Mouse (Mus musculus) forebrain, embryonic 13.5 days (tissue): ENCODE data around the gene Zfp579. TPM values are rescaled to one million over a fixed set of nuclear protein-coding genes. Genes with fewer than 3 reads are reported as not detected.

Source experiments
- ATAC-seq: fragments of 200-750 bp; cut with Nextera tagmentation; 2 replicates; pipeline ENCODE4 v1.8.0; 2017
- H3K27ac ChIP-seq: fragments of 300-500 bp; sonication (generic); 2 replicates; pipeline ENCODE4 v1.5.1; 2015; ENCODE audit warnings: inconsistent platforms, mild to moderate bottlenecking, moderate library complexity
- H3K27me3 ChIP-seq: fragments of 300-500 bp; sonication (generic); 2 replicates; pipeline ENCODE4 v1.6.1; 2015; ENCODE audit warnings: mild to moderate bottlenecking, inconsistent platforms
- H3K36me3 ChIP-seq: fragments of 300-500 bp; sonication (generic); 2 replicates; pipeline ENCODE4 v1.6.1; 2015; ENCODE audit warnings: mild to moderate bottlenecking, inconsistent platforms; ENCODE audit not compliant: poor library complexity, severe bottlenecking
- H3K4me1 ChIP-seq: fragments of 300-500 bp; sonication (generic); 2 replicates; pipeline ENCODE4 v1.6.1; 2015; ENCODE audit warnings: inconsistent platforms
- H3K4me2 ChIP-seq: fragments of 300-500 bp; sonication (generic); 2 replicates; pipeline ENCODE4 v1.6.1; 2015; ENCODE audit warnings: inconsistent platforms, mild to moderate bottlenecking, moderate library complexity
- H3K4me3 ChIP-seq: fragments of 300-500 bp; sonication (generic); 2 replicates; pipeline ENCODE4 v1.5.1; 2015; ENCODE audit warnings: mild to moderate bottlenecking, inconsistent platforms
- H3K9ac ChIP-seq: fragments of 300-500 bp; sonication (generic); 2 replicates; pipeline ENCODE4 v1.6.1; 2015; ENCODE audit warnings: mild to moderate bottlenecking, inconsistent platforms
- H3K9me3 ChIP-seq: fragments of 300-500 bp; sonication (generic); replicated peaks from 2 replicates; pipeline ENCODE4 v1.6.1; 2016; ENCODE audit warnings: inconsistent platforms
- WGBS: fragments of 180-500 bp; shearing (Covaris S2); methylation state at CpG from one replicate; pipeline ENCODE4 v1.1.7; 2015; 5-methylcytosine and 5-hydroxymethylcytosine counted together
- polyA plus RNA-seq: library from polyadenylated mRNA; unstranded; fragments of >200 nt; fragmentation: Nextera tagmentation; extraction: Ambion mirVana; gene quantifications from 2 replicates; pipeline ENCODE4 v1.2.1, GENCODE M21; 2015

The Zfp579 gene
- polyA plus RNA-seq, 1 experiment from 2014 or later = 51.2 TPM

DNA sequence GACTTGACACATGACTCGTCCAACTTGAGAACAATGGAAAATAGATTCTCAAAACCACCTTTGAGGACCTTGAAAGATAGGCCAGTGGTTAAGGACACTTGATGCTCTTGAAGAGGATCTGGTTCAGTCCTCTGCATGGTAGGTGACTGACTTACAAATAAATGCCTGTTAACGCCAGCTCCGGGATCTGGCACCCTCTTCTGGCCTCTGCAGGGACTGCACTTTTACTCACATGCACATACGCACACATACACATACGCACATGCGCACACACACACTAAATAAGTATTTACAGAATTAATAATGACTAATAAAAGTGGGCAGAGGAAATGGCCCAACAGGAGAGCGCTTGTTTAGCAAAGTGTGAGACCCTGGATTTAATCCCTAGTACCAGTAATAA lies 19.1 kb downstream of the Zfp579 start:
- 92% methylated on average over 7 of the region's 7 CpGs for WGBS
- H3K27ac ChIP-seq = no peak overlapping the region
- H3K4me3 ChIP-seq = no peak overlapping the region
- no peak overlapping the region for H3K9ac ChIP-seq
- H3K36me3 ChIP-seq = no peaks in the 10 kb centered on the region
- no peaks in the 10 kb centered on the region for H3K27me3 ChIP-seq
- H3K9me3 ChIP-seq = 0 out of 2 replicates have a peak, but pooled peaks cover 3% of the 10 kb centered on the region
- H3K4me1 ChIP-seq = no peaks in the 10 kb centered on the region
- H3K4me2 ChIP-seq = no peak overlapping the region
- ATAC-seq = no peak

DNA sequence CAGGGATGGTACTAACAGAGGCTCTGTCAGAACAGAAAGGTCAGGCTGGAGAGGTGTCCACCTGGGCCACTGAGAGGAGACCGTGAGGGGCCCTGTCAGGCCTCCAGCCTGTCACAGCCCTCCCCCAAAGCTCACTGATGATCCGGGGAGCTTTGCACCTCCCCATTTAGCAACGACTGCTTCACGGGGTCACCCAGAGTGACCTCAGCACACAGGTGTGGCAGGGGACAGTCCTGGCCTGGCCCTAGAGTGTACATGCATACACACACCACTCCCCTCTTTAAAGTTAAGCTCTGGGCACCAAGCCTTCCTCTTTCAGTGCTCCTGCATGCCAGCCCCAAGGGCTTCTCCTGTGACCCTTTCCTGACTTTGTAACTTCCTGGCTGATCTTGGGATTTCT lies 20.5 kb downstream of the Zfp579 start:
- H3K4me2 ChIP-seq = no peak overlapping the region
- H3K4me1 ChIP-seq = no peaks in the 10 kb centered on the region
- no peaks in the 10 kb centered on the region for H3K27me3 ChIP-seq
- no peak overlapping the region for H3K9ac ChIP-seq
- WGBS = 68% methylated on average over 4 of the region's 4 CpGs
- H3K9me3 ChIP-seq = 0 out of 2 replicates have a peak, but pooled peaks cover 3% of the 10 kb centered on the region
- ATAC-seq = no peak
- no peak overlapping the region for H3K4me3 ChIP-seq
- no peak overlapping the region for H3K27ac ChIP-seq
- H3K36me3 ChIP-seq = no peaks in the 10 kb centered on the region

- Histone ChIP-seq H3K4me3 (no peak overlapping the region), H3K9ac (no peak overlapping the region), H3K36me3 (no peaks in the 10 kb centered on the region), H3K9me3 (0 out of 2 replicates have a peak, but pooled peaks cover 3% of the 10 kb centered on the region), H3K27me3 (no peaks in the 10 kb centered on the region), H3K4me1 (no peaks in the 10 kb centered on the region), H3K4me2 (no peak overlapping the region), H3K27ac (no peak overlapping the region)
- no peak for ATAC-seq
- WGBS = 84% methylated on average over 18 of the region's 18 CpGs
These were observed 23.5 kb downstream of the Zfp579 start for GRCm38 (mm10) chr7:4972321-4973047.

DNA sequence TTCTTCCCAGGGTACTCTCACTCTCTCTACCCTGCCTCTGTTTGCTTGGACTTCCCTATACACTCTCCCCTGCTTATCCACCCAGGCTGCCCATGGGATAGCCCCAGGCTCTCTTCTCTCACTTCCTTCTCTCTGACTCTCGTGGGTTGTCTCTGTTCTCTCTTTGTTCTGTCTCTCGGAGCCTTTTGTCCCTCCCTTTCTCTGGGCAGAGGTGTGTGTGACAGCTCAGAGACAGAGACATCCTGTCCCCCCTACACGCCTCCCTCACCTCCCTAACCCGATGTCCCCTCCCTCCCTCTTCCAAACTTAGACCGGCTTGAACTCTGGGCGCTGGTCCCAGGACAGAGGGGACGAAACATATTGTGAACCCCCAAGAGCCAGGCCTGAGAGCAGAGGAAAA lies 24.2 kb downstream of the Zfp579 start:
- no peak for ATAC-seq

DNA sequence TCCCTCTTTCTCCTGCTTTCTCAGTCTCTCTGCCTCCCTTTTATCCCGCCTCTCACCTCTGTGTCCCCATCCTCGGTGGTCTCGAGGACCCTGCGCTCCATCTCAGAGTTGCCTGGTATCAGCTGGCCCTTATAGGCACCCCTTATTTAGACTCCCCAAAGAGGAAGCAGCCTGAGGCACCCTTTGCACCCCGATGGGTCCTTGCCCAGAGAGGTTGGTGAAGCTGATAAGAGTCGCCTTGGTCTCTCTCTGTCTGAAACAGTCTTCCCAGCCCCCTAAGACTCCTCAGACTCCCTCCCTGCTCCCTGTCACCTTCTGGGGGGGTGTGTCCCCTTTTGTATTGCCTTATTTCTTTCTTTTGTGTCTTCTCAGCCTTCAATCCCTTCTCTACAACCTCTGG lies 24.9 kb downstream of the Zfp579 start, which contains the start of gene Sbk3:
Gene Sbk3, minus strand, starts transcription at position 101 of the 400 bp plus-strand sequence.
- Histone ChIP-seq H3K27me3 (no peaks in the 10 kb centered on the region), H3K36me3 (no peaks in the 10 kb centered on the region), H3K9ac (no peak within 1 kb of the TSS), H3K9me3 (no peaks in the 10 kb centered on the region), H3K4me3 (no peak within 1 kb of the TSS), H3K4me2 (no peak within 1 kb of the TSS), H3K4me1 (no peaks in the 10 kb centered on the region), H3K27ac (no peak within 1 kb of the TSS)
- ATAC-seq = no peak
- WGBS = 27% methylated on average over 6 of the region's 6 CpGs

More for the DNA sequence above, 24.2 kb downstream of the Zfp579 start:
- no peak overlapping the region for H3K4me2 ChIP-seq
- H3K4me1 ChIP-seq = no peaks in the 10 kb centered on the region
- no peak overlapping the region for H3K27ac ChIP-seq
- H3K27me3 ChIP-seq = no peaks in the 10 kb centered on the region
- no peak overlapping the region for H3K4me3 ChIP-seq
- no peaks in the 10 kb centered on the region for H3K36me3 ChIP-seq
- no peak overlapping the region for H3K9ac ChIP-seq
- H3K9me3 ChIP-seq = 0 out of 2 replicates have a peak, but pooled peaks cover under 1% of the 10 kb centered on the region
- 28% methylated on average over 7 of the region's 7 CpGs for WGBS

DNA sequence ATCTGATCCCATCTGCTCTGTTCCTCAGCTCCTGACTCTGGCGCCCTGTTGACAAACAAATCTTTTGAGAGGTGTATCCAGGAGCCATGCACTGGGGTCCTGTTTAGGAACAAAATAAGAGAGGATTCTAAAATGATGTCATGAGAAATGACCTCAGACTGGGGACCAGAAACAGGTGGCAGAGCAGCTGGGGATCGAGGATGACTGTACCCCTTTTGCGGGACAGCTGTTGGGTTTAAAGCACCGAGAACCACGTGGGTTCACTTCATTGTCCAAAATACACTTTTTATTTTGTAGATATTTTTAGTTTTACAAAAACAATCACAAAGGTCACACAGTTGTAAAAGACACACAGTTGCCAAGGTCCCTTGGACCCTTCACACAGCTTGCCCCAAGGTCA lies 31.0 kb downstream of the Zfp579 start:
- 86% methylated on average over 5 of the region's 5 CpGs for WGBS
- Histone ChIP-seq H3K36me3 (no peaks in the 10 kb centered on the region), H3K9me3 (no peaks in the 10 kb centered on the region), H3K4me3 (no peak overlapping the region), H3K4me2 (no peak overlapping the region), H3K27me3 (no peaks in the 10 kb centered on the region), H3K9ac (no peak overlapping the region), H3K27ac (no peak overlapping the region), H3K4me1 (no peaks in the 10 kb centered on the region)
- no peak for ATAC-seq

- H3K27ac ChIP-seq = no peak within 1 kb of the TSS
- H3K9ac ChIP-seq = no peak within 1 kb of the TSS
- peak; percentile 55 for ATAC-seq
- H3K4me1 ChIP-seq = no peaks in the 10 kb centered on the region
- H3K4me3 ChIP-seq = no peak within 1 kb of the TSS
- H3K9me3 ChIP-seq = no peaks in the 10 kb centered on the region
- H3K36me3 ChIP-seq = no peaks in the 10 kb centered on the region
- H3K27me3 ChIP-seq = no peaks in the 10 kb centered on the region
- no peak within 1 kb of the TSS for H3K4me2 ChIP-seq
- 10% methylated on average over 10 of the region's 10 CpGs for WGBS
These were observed 31.7 kb downstream of the Zfp579 start, which contains the start of gene Sbk2 for GRCm38 (mm10) chr7:4964272-4964671. Sbk2 (minus strand) TSS chr7:4964406.

GRCm38 (mm10) chr7:4963527-4963926 lies 32.4 kb downstream of the Zfp579 start:
- Histone ChIP-seq H3K4me2 (no peak overlapping the region), H3K9me3 (no peaks in the 10 kb centered on the region), H3K9ac (no peak overlapping the region), H3K4me3 (no peak overlapping the region), H3K36me3 (no peaks in the 10 kb centered on the region), H3K27ac (no peak overlapping the region), H3K27me3 (no peaks in the 10 kb centered on the region), H3K4me1 (no peaks in the 10 kb centered on the region)
- ATAC-seq = no peak
- WGBS = 79% methylated on average over 5 of the region's 5 CpGs

GRCm38 (mm10) chr7:4957361-4957760 lies 38.6 kb downstream of the Zfp579 start:
- Histone ChIP-seq H3K36me3 (no peaks in the 10 kb centered on the region), H3K27me3 (no peaks in the 10 kb centered on the region), H3K4me2 (no peak overlapping the region), H3K9ac (no peak overlapping the region), H3K9me3 (no peaks in the 10 kb centered on the region), H3K4me1 (0 out of 2 replicates have a peak, but pooled peaks cover 2% of the 10 kb centered on the region), H3K4me3 (no peak overlapping the region), H3K27ac (no peak overlapping the region)
- WGBS = 81% methylated on average over 10 of the region's 10 CpGs
- no peak for ATAC-seq

DNA sequence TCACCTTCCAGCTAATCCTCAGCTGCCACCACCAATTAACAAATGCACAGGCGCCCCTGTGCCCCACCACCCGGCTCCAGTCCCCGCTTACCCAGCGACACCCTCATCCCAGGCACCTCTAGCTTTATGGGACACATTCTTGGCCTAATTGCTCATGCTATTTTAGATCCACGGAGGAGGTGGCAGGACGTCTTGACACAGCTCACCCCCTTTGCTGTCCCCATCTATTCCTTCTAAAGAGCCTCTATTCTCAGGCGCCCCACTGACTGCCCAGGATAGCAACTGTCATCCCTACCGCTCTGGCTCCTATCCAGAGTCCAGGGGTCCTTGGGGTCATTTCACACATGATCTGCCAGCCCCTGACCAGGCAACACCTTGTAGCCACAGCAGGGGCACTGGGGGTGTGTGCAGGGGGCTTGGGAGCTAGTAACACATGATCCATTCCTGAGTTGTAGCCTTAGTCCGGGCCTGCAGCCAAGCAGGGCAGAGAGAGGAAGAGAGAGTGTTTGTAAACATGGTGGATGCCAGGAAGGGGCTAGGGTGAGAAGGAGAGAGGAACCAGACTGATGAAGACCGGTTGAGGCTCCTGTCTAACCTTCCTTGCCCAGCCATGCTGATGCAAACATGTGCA lies 42.0 kb downstream of the Zfp579 start:
- ATAC-seq = no peak
- WGBS = 28% methylated on average over 10 of the region's 10 CpGs
- Histone ChIP-seq H3K27ac (no peak overlapping the region), H3K9ac (no peak overlapping the region; the same call in 1 of the 2 replicates), H3K4me3 (no peak overlapping the region), H3K27me3 (no peaks in the 10 kb centered on the region), H3K4me2 (no peak overlapping the region), H3K4me1 (0 out of 2 replicates have a peak, but pooled peaks cover 2% of the 10 kb centered on the region), H3K36me3 (no peaks in the 10 kb centered on the region), H3K9me3 (no peaks in the 10 kb centered on the region)

DNA sequence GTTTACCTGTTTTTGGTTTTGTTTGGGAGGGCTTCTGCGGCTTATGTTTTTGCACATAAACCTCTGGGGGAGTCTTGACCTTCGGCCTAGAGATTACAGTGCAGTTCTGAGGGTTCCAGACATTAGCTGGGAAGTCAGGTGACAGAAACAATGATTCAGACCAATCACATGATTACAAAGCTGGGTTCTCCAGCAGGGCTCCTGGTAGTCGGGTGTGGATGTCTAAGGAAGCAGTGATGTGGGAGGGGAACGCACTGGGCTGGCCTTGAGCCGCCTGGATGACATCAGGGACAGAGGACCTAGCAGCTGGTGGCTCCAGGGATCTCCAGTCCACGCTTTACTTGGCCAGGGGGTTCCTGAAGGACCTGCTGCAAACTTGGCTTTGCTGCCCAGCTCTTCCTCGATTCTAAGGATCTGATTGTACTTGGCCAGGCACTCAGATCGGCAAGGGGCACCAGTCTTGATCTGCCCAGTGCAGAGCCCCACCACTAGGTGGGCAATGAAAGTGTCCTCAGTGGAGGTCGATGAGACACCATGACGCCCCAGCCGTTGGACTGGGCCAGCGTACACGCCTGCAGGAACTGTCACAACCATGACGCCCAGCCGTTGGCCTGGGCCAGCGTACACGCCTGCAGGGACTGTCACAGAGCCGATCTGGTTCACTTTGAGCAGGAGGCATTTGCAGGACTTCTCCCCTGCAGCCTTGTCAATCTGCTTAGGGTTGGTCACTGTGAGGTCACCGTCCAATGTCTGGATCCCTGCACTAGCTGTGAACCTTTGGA lies 45.2 kb downstream of the Zfp579 start:
- no peaks in the 10 kb centered on the region for H3K36me3 ChIP-seq
- no peak overlapping the region for H3K4me2 ChIP-seq
- H3K4me1 ChIP-seq = 0 out of 2 replicates have a peak, but pooled peaks cover 2% of the 10 kb centered on the region
- ATAC-seq = no peak
- 88% methylated on average over 19 of the region's 19 CpGs for WGBS
- no peaks in the 10 kb centered on the region for H3K9me3 ChIP-seq
- no peak overlapping the region for H3K27ac ChIP-seq
- H3K4me3 ChIP-seq = no peak overlapping the region
- no peak overlapping the region for H3K9ac ChIP-seq
- no peaks in the 10 kb centered on the region for H3K27me3 ChIP-seq

DNA sequence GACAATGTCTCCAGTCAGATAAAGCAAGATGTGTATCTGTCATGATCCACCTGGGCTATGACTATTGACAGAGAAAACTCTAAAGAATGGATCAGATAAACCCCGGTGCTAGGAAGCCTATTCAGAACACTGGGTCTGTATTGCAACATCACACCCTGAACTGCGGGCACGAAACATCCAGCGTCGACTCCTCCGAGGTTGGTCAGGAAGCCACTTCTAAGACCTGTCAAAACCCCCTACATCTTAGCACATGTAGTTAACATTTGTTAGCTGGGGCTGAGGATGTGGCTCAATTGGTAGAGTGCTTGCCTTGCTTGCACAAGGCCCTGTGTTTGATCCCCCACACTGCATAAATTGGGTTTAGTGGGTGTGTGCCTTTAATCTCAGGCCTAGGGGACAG lies 47.6 kb downstream of the Zfp579 start:
- H3K27ac ChIP-seq = no peak overlapping the region

More for the DNA sequence above, 47.6 kb downstream of the Zfp579 start:
- Histone ChIP-seq H3K4me2 (no peak overlapping the region), H3K4me3 (no peak overlapping the region), H3K9ac (no peak overlapping the region), H3K9me3 (no peaks in the 10 kb centered on the region), H3K27me3 (no peaks in the 10 kb centered on the region), H3K36me3 (no peaks in the 10 kb centered on the region), H3K4me1 (no peaks in the 10 kb centered on the region)
- 88% methylated on average over 6 of the region's 6 CpGs for WGBS
- ATAC-seq = no peak
